Mouse (Mus musculus) ES-Bruce4 (cell line): ENCODE measurements around the gene Yif1b.

Experiments used
- CTCF ChIP-seq: IDR thresholded peaks from one replicate; pipeline ENCODE4 v1.8.1; 2011; ENCODE audit warnings: low read depth, low read length
- EP300 ChIP-seq: IDR thresholded peaks from 2 replicates; pipeline ENCODE4 v1.6.1; 2011; ENCODE audit warnings: low read depth, low read length; ENCODE audit not compliant: insufficient read depth
- POLR2A ChIP-seq: IDR thresholded peaks from one replicate; pipeline ENCODE4 v1.8.1; 2011; ENCODE audit warnings: low read length; ENCODE audit not compliant: insufficient read depth

- no peak for TF ChIP-seq EP300
- TF ChIP-seq POLR2A: no peak
- TF ChIP-seq CTCF: no peak
Measured at GRCm38 (mm10) chr7:29283876-29284275, 45.7 kb downstream of the Yif1b start.
